Mouse (Mus musculus) frontal cortex, postnatal 10 days (tissue): Measurements from ENCODE around the gene Evi2.
A peak's percentile ranks its signal among the peaks of the same experiment; 100 is the strongest.

Experiments
- DNase-seq, 2 experiments: peaks; one replicate each; pipeline ENCODE4 v3.0.0; 2022; ENCODE audit warnings: low spot score in 2 of 2, mixed read lengths in 1 of 2

Gene Evi2

DNA sequence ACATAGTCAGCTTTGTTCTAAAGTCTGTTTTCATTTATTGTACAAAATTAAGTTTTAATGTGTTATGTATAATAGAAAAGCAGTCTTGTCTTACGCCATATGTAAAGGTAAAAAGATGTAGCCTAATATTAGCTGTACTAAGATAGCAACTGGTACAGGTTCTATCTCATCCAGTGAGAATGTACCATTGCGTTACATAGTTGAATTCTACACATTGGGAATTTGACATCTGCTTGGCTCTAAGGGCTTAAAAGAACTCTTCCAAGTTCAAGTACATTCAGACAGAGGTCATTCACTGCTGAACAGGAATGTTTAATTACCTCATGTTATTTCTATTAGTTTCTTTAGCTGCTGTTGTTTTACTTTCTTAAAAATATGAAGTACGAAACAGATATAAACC, 3.8 kb downstream of the Evi2 start:
- no peak for DNase-seq

DNA sequence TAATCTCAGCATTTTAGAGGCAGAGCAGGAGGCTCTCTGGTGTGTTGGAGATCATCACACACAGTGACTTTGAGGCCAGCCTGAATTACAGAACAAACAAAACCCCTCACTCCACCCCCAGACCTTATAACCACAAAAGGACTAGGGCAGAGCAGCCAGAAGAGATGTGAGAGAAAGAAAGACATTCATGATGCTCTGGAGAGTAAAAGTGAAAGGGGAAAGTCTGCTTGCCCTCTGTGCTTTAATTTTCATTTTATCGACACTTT, 6.1 kb downstream of the Evi2 start:
- DNase-seq: no peak

DNA sequence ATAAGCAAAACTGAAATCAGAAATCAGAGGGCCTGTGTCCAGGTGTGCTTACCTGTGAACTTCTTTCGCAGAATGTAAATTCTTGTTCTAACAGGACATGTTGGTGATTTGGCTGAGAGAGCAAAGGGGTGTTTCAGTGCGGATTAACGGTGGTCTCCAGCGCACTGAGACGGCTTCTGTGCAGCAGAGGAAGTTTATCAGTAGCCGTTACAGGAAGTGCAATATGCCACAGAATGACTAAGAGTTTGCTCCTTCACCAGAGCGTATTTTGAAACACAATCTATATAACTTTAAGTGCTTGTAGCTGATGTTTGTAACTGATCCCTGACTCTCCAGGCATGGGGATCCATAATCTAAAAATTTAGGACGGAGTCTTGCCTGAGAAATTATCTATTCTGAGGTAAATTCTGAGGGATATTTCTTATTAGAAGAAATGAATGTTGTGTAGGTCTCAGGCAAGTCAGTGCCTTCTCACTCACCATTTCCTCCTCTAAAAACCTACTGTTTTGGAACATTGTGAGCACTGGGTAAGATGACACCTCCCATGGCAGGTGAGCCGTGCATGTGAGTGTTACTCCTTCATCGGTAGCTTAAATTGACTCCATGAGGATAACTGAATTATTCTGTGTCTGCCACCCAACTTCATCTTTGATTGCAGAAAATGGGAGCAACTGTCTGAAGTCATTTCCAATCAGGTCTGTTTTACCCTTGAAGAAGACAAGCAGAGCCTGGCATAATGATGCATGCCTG, 6.7 kb downstream of the Evi2 start, which contains the start of gene Evi2b:
TSS of gene Evi2b (minus strand) at position 203 of the 750 bp plus-strand sequence.
- no peak for DNase-seq

DNA sequence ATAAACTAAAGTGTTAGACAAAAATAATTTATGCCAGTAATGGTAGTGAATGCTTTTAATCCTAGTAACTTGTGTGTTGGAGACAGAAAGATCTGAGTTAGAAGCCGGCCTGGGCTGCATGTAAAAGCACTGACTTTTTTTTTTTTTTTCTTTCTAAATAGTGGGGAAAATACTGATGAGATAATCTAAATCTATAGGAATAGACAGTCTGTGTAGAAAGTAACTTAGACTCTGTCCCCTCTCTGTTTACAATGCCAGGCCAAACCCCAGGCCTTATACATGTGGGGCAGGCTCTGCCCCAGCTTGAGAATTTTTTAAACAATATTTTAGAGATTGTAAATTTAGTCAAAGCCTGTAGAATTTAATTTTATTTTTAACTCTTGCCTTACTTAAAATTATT, 7.4 kb downstream of the Evi2 start:
- DNase-seq: no peak

DNA sequence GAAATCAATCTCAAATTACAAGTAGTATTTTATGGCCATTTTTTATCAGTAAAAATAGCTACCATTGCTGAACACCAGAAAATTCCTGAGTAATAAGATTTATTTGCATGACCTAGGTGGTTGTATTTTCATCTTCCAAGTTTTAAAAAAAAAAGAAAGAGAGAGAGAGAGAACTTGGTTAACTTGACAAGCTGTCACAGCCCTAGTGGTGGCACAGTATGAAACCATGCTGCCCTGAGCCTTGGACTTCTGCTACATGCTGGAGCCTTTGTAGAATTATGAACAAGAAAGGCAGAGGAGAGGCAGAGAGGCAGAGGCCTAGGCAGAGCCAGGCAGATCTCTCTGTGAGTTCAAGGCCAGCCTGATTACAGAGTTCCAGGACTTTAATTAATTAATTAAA, 8.5 kb downstream of the Evi2 start:
- no peak for DNase-seq

DNA sequence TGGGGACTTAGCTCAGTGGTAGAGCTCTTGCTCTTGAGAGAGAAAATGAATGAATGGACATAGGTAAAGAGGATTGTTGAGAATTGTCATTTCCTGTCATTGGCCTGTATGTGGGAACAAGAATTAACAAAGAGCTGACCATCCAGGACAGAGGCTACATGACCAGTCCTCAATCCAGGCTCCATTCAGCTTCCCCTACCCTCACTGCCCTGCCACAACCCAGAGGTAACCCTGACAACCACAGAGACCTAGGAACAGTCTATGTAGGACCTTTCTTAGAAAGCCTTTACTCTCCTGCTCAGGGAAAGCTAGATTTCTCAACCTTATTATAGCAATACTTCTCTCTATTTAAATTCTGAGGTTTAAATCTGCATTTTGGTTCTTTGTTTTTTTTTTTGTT, 9.6 kb downstream of the Evi2 start:
- no peak for DNase-seq

DNA sequence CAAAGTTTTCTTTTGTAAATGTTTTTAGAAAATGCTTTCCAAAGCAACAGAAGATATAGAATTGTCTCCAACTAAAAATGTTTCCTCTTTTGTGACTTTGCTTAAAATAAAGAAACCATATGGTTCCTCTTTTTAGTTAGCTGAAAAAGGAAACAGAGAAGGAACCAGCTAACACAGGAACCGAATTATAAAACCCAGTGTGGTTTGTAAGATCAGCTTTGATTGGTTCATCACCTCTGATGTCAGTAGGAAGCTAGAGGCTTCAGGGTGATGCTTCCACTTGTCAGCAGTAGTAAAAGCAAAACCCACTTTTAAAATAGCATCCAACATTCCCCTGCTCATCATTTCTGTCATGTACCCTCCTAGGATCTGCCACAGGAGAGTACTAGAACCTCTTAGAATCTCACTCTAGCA, 10.5 kb downstream of the Evi2 start:
- DNase-seq: no peak

DNA sequence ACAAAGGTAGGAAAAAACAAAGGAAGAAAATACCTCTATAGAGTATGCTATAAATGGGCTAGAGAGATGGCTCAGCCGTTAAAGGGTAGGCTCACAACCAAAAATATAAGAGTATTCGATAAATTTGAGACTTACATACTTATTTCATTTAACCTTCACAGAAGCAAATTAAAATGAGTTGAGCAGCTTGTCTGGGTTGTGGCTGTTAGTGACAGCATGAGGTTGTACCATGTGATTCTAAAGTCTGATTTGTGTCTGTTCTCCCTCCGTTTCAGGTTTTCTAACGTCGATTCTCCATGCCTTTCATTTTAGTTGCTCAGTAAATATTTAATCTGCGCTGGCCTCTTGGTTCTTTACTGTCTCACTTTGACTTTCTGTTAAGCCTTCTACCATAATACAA, 11.1 kb downstream of the Evi2 start:
- no peak for DNase-seq

DNA sequence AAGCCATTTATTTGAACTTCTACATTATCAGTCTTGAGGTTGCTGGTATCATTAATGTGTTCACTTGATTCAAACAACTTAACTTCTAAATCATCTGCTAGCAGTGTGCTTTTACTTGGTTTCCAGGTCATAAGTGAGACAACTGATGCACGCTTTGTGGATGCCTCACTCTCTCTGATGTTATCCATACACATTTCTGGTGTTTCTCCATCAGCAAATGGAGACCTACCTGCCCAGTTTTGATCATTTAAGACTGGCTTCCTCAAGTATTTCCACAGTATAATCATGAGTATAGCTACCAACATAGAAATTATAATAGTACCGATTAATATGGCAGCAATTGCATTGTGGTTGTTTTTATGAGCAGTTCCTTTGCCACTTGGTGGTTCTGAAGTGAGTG, 14.6 kb downstream of the Evi2 start:
- no peak for DNase-seq

DNA sequence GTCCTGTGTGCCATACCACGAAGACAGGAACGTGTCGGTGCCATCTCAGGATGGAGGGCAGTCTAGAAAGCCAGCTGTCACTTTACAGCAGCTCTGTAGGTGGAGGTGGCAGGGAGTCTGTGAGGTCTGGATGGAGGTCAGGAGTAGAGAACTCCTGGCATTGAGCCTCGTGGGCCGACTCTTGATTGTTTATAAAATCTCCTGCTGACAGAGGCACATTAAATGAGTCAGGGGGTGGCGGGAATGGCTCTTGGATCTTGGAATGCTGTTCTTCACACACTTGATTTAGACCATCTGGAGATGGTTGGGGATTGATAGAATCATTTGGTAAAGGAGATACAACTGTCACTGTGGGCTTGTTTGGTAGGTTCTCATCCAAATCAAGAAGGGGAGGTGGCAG, 15.1 kb downstream of the Evi2 start:
- DNase-seq: no peak

DNA sequence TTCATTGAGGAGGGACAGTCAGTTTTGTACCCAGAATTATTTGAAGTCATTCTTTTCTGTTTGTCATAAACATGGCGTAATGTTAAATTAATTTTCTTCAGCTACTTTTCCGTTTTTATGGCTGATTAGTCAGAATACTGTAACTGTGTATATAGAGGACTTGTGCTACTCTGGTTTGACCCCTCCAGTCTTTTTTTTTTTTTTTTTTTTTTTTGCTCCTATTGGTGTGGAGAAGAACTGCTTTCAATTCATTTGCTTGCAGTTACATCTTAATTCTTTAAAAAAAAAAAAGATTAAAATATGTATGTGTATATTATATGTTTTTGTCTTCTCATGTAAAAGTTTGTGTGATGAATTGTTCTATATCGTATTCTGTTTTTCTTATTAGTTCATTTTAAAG, 18.4 kb downstream of the Evi2 start:
- DNase-seq: no peak

DNA sequence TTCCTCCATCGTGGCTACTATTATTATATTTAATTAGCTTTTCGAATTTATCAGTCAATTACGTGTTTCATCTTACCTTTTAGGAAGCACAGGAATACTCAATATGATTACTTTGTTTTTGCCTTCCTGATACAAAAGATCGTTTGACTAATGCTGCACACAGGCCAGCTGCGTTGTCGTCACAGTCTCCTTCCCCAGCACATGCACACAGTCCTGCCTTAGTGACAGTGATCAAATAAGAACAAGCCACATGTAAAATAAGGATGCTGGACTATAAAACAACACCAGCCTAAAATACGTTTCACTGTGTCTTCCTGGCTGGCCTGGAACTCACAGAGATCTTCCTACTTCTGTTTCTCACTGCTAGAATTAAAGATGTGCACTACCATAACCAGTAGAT, 25.9 kb downstream of the Evi2 start:
- DNase-seq: no peak

DNA sequence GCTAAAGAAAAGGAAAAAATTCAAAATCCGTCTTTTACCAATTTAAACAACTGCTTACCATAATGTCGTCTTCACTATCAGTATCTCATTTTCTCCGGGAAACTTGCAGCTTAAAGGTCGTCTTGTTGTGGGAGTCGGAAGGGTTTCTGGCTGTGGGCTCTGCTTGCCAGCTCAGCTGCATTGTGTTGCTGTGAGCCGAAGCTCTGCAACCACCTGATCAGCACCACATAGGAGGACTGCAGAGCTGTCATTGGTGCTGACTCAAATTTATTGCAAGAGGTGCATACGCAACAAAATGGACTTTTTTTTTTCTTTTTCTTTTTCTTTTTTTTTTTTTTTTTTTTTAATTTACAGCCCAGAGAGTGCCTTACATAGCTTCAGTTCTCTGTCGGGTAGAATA, 26.5 kb downstream of the Evi2 start, which contains the start of gene Omg:
TSS of gene Omg (minus strand) at position 240 of the 400 bp plus-strand sequence.
- peak; percentile 51 to 60 for DNase-seq

DNA sequence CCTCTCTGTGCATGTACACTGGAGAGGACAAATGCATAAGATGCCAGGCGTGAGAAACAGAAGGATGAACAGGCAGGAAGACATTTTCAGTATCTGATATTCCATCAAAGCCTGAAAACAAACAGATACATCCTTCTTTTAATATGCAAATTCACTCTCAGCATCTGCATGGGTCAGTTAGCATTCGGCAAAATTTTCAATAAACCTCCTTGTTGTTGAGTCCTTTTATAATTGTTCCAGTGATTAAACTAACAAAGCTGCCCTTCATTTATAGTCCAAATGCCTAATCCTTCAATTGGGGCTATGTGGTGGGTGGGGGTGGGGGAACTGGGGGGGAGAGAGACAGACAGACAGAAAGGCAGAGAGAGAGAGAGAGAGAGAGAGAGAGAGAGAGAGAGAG, 27.5 kb downstream of the Evi2 start:
- DNase-seq: no peak

DNA sequence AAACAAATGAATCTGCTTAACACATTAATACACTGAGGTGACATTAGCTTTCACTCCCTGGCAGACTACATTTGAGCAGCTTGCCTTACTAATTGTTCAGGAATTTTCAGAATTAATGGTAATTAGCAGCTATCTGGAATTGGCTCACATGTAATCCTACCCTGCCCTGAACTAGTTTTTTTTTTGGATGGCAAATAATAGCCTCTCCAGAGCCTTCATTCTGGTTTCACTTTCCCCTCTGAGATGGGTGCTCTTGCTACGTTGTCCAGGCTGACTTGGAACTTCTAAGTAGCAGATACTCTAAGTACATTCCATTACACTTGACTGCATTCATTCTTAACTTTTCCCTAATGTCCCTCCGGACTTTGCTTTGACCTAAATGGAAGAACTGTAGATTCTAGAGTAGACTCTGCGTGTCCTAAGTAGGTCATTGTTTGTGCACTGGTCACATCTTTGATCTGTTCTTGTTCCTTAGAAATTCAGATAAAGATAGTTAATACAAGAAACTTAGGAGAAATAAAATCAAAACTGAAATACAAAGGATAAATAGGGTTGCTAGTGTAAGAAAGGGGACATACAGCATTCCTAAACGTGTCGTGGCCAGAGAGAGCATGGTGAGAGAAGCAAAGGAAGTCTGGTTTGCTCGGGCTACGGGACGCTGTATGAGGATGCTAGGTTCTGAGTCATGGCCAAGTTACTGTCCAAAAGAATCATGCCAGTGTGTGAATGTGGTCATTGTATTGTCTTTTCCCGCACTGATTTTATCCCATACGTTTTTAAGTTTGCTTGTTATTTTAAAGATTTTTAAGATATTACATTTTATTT, 35.2 kb downstream of the Evi2 start:
- DNase-seq: no peak

DNA sequence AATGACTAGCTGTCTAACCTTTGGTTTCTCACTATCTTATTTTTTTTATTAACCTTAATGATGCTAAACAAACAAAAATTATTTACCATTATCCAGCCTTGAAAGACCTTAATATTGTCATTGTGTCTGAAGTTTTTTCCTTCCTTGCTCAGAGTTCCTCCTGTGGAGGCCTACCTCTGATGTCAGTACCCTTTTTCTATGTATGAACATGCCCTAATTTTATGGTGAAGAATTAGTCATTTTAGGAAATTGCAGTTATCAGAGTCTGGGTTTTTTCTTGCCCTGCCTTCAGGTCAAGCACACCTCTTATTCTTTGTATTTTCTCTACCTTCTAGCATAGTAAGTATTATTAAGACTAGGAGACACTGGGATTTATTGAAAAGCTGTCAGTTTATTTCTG, 45.7 kb downstream of the Evi2 start:
- no peak for DNase-seq

DNA sequence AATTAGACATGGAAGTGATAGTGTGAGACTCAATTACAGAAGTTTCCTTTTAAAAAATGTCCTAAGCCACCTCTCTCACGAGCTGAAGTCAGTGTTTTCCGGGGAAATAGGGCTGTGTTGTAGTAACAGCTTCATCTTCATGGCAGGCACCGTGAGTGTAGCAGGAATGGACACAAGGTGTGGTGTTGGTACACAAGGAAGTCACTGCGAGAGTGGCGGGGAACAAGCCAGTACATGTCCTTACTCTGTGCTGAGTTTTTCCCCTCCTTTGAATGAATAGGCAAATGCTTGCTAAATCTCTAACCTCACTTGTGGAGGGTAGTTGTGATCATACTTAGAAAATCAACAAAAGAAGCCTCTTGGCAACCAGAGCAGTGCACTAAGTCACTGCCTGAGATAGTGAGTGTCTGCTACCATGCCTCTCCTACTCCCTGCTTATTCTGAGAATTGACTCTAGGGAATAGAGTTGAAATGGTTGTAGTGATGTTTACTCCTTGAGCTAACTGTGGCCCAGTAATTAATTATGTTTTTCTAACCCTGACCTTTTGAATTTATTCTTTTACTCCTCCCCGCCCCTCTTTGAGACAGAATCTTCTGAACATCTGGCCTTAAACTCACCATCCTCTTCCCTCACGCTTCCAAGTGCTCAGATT, 46.4 kb downstream of the Evi2 start:
- DNase-seq: no peak

DNA sequence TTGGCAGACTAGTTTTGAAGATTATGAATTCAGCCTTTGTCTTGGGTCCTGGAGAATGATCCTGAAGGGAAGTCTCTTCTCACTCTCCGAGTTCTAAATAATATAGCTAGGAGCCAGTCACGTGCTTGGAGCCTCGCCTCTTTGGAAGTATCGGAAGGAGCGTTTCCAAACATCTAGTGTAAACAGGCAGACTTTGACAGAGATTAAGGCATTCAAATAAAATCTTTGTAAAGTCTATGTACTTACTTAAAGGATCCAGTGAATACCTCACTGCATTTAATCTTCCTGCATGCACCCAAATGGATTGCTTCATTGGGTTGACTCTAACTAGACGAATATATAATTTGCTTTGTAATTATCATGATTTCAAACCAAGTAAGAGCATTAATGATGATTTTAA, 47.0 kb downstream of the Evi2 start:
- DNase-seq: no peak

DNA sequence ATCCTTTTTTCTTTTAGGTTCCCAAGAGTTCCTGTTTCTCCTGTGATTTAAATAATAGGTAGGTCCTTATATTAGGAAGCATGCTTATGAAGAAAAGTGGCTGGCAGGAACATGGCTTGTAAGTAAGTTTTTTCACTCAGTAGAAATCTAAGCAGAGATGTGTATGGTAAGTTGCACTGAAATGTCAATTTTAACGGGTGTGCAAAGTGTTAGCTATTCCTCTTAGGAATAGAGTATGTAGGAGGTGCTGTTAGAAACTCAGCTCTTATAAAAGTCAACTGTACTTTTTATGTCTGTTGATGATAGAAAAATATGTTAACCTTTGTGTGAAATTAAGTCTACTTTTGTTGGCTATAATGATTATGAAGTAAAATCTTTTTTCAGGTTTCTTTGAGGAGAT, 62.3 kb downstream of the Evi2 start:
- no peak for DNase-seq
